Mouse (Mus musculus) forebrain, embryonic 10.5 days (tissue): ENCODE measurements around the gene Stpg2. TPM values are rescaled to one million over a fixed set of nuclear protein-coding genes. Genes with fewer than 3 reads are reported as not detected.
"Not testable (repeated sequence)": the region's sequence is repeated elsewhere in the genome, so short reads cannot be mapped to it uniquely, and the experiment has no call there.

Source experiments
- DNase-seq: peaks from one replicate; pipeline ENCODE4 v3.0.0-alpha.2; 2017; ENCODE audit warnings: low spot score; ENCODE audit errors: extremely low spot score
- H3K27ac ChIP-seq: fragments of 300-500 bp; sonication (generic); 2 replicates; pipeline ENCODE4 v1.5.1; 2016; ENCODE audit warnings: mild to moderate bottlenecking
- H3K27me3 ChIP-seq: fragments of 300-500 bp; sonication (generic); 2 replicates; pipeline ENCODE4 v1.6.1; 2016; ENCODE audit warnings: mild to moderate bottlenecking; ENCODE audit not compliant: poor library complexity, severe bottlenecking
- H3K36me3 ChIP-seq: fragments of 300-500 bp; sonication (generic); replicated peaks from 2 replicates; pipeline ENCODE4 v1.6.1; 2016; ENCODE audit warnings: mild to moderate bottlenecking, moderate library complexity
- H3K4me1 ChIP-seq: fragments of 300-500 bp; sonication (generic); 2 replicates; pipeline ENCODE4 v1.6.1; 2016
- H3K4me3 ChIP-seq: fragments of 300-500 bp; sonication (generic); 2 replicates; pipeline ENCODE4 v1.5.1; 2016; ENCODE audit warnings: mild to moderate bottlenecking, moderate library complexity
- H3K9me3 ChIP-seq: fragments of 300-500 bp; sonication (generic); 2 replicates; pipeline ENCODE4 v1.6.1; 2016; ENCODE audit warnings: mild to moderate bottlenecking, moderate library complexity
- WGBS: fragments of 180-500 bp; shearing (Covaris S2); methylation state at CpG from one replicate; pipeline ENCODE4 v1.1.7; 2016; 5-methylcytosine and 5-hydroxymethylcytosine counted together
- polyA plus RNA-seq: library from polyadenylated mRNA; unstranded; fragments of >200 nt; fragmentation: Nextera tagmentation; extraction: Ambion mirVana; gene quantifications from 2 replicates; pipeline ENCODE4 v1.2.1, GENCODE M21; 2016

Gene Stpg2
- polyA plus RNA-seq, 1 experiment from 2014 or later = 0.15 TPM

DNA sequence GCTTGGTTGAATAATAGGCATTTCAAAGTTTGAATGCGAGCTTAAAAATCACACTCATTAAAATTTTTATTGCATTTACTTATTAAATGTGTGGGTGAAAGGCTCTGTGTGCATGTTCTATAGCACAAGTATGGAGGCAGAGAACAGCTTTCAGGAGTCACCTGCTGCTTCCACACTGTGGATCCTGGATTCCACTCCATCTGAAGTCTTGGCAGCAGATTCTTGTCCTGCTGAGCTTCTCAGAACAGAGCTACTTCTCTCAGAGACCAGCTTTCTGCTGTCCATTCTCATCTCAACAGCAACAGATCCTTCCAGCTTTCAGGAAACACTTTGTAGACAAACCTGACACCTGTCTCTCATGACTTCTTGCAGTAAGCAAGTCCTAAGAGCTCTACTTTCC, 471.2 kb downstream of the Stpg2 start:
- Histone ChIP-seq H3K36me3 (no peaks in the 10 kb centered on the region), H3K4me3 (no peak overlapping the region), H3K27ac (no peak overlapping the region), H3K9me3 (no peaks in the 10 kb centered on the region), H3K27me3 (no peaks in the 10 kb centered on the region), H3K4me1 (no peaks in the 10 kb centered on the region)
- no peak for DNase-seq
- 90% methylated on average over 1 of the region's 1 CpGs for WGBS

GRCm38 (mm10) chr3:139704238-139704637, 498.7 kb downstream of the Stpg2 start:
- 95% methylated on average over 3 of the region's 3 CpGs for WGBS
- H3K27ac ChIP-seq, H3K27me3 ChIP-seq: not testable (repeated sequence)

DNA sequence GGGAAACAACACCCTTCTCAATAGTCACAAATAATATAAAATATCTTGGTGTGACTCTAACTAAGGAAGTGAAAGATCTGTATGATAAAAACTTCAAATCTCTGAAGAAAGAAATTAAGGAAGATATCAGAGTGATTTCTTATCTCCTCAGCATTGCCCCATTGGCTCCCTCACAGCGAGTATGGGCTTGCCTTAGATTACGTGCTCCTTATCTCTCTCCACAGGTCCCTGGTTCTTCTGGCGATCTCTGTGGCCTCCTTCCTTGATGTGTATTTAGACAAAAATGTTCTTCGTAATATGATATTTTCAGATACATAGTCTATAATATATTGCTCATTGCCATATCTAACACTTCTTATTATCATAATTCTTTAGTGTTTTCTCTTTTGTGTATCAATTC, 501.9 kb downstream of the Stpg2 start:
- DNase-seq, H3K4me3 ChIP-seq, H3K27ac ChIP-seq, H3K36me3 ChIP-seq, H3K4me1 ChIP-seq, H3K9me3 ChIP-seq, H3K27me3 ChIP-seq: not testable (repeated sequence)
- 92% methylated on average over 4 of the region's 4 CpGs for WGBS

More at GRCm38 (mm10) chr3:139704238-139704637, 498.7 kb downstream of the Stpg2 start:
- H3K36me3 ChIP-seq, H3K4me1 ChIP-seq, H3K9me3 ChIP-seq, H3K4me3 ChIP-seq, DNase-seq: not testable (repeated sequence)

DNA sequence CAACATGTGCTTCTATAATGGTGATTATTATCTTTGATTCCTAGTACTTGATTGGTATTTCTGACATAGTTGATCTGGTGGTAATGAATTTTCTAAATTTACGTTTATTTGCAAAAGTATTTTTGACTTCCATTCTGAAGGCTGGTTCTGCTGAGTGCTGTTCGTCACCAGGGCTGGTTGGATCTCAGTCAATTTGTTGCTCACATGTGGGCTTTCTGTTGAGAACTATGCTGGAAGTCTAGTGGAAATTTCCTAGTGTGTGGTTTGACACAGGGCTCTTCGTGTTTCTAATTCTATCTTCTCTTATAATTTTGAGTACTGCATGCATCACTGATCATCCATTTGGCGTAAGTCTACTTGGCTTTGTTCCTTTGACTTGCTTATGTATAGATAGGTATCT, 504.3 kb downstream of the Stpg2 start:
- Histone ChIP-seq H3K27ac (no peak overlapping the region), H3K9me3 (no peaks in the 10 kb centered on the region), H3K36me3 (no peaks in the 10 kb centered on the region), H3K4me1 (no peaks in the 10 kb centered on the region), H3K27me3 (no peaks in the 10 kb centered on the region), H3K4me3 (no peak overlapping the region)
- WGBS = 90% methylated on average over 4 of the region's 4 CpGs
- no peak for DNase-seq

- WGBS = 90% methylated on average over 7 of the region's 7 CpGs
- Histone ChIP-seq H3K36me3 (no peaks in the 10 kb centered on the region), H3K27ac (no peak overlapping the region), H3K27me3 (no peaks in the 10 kb centered on the region), H3K4me1 (no peaks in the 10 kb centered on the region), H3K4me3 (no peak overlapping the region), H3K9me3 (no peaks in the 10 kb centered on the region)
- no peak for DNase-seq
Observed at GRCm38 (mm10) chr3:139728751-139729150, 523.3 kb downstream of the Stpg2 start.

DNA sequence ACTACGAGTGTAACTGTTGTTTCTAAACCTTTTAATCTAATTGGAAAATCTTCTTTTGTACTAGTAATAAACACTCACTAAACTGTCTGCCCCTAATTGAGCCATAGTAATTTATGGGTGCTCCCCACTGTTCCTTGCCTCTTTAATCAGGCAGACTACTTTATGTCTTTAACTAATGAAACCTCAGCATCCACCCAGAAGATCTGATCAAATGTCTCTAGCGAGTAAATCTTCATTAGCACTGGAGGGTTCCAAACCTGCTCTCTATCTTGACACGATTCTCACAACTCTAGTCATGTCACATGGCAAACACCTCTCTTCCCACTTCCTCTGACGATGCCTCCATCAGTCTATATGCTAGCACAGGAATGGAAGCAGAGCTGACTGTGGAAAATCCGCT, 523.8 kb downstream of the Stpg2 start:
- Histone ChIP-seq H3K4me3 (no peak overlapping the region), H3K9me3 (no peaks in the 10 kb centered on the region), H3K27me3 (no peaks in the 10 kb centered on the region), H3K27ac (no peak overlapping the region), H3K36me3 (no peaks in the 10 kb centered on the region), H3K4me1 (no peaks in the 10 kb centered on the region)
- DNase-seq = no peak
- 82% methylated on average over 5 of the region's 5 CpGs for WGBS

GRCm38 (mm10) chr3:139733156-139733555, 527.7 kb downstream of the Stpg2 start:
- H3K27me3 ChIP-seq = no peaks in the 10 kb centered on the region
- no peak overlapping the region for H3K4me3 ChIP-seq
- no peak overlapping the region for H3K27ac ChIP-seq
- DNase-seq = no peak
- no peaks in the 10 kb centered on the region for H3K4me1 ChIP-seq
- H3K9me3 ChIP-seq = no peaks in the 10 kb centered on the region
- WGBS = 92% methylated on average over 2 of the region's 2 CpGs
- H3K36me3 ChIP-seq = no peaks in the 10 kb centered on the region

DNA sequence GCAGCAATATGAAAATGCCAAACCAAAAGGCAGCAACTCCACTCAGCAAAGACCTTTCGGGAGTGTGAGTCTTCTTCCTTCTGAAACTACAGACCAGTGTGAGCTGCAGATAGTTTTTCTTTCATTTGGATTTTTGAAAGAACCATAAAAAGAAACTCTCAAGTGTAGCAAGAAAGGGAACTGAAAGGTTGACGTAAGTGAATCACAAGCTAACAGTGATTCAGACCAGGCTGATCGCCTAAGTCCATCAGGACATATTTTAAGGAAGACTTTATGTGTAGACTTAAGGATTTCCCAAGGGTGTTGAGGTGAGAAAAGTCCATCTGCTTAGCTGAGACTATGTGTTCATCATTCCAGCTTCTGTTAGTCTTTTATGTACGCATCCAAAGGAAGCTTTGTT, 533.9 kb downstream of the Stpg2 start:
- Histone ChIP-seq H3K4me1 (no peaks in the 10 kb centered on the region), H3K27ac (no peak overlapping the region), H3K4me3 (no peak overlapping the region), H3K27me3 (no peaks in the 10 kb centered on the region), H3K36me3 (no peaks in the 10 kb centered on the region), H3K9me3 (no peaks in the 10 kb centered on the region)
- 94% methylated on average over 4 of the region's 4 CpGs for WGBS
- DNase-seq = no peak

Other genes starting within 250 kb of the Stpg2 start
- gene Rap1gds1, start 130.5 kb upstream of the Stpg2 start, polyA plus RNA-seq = 55.0 and 56.0 TPM in 2 replicates